Mouse (Mus musculus) gastrocnemius, postnatal 4 days (tissue): ENCODE results near the gene Gm27027. TPM values are rescaled to one million over a fixed set of nuclear protein-coding genes. Genes with fewer than 3 reads are reported as not detected.

Experiments
- DNase-seq, 2 experiments: peaks; one replicate each; pipeline ENCODE4 v3.0.0; 2021 to 2022; ENCODE audit warnings: low spot score in 2 of 2, mixed read lengths in 2 of 2
- long read RNA-seq, 2 experiments: library from polyadenylated mRNA; stranded (forward); transcript quantifications; one replicate each; pipeline ENCODE4 v2.0.0; 2021
- total RNA-seq, 2 experiments: library from RNA; stranded (reverse); gene quantifications; 2 replicates each; pipeline ENCODE4 v1.2.3; 2021

Gene Gm27027
- total RNA-seq, result not detected
- long read RNA-seq, experiment 1, result 0 reads
- long read RNA-seq, experiment 2, result 0 reads

DNA sequence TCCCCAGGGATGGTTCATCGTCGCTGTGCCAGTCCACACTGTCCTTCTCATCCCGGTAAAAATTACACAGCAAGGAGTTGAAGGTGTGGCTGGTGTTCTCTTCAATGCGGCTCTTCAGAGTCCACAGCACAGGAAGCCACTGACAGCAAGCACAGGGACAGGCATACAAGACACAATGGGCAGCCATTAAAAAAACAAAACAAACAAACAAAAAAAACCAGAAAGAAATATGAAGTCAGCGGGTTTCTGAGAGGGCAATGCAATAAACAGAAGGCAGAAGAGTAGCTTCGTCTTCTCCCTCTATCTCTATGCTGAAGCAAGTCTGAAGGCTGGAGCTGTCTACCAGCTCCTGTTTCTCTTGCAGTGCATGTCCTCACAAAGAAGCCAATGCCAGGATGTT, at the start of gene Gm27027:
Gm27027 (minus strand) TSS at position 101 of the 400 bp plus-strand sequence.
- DNase-seq, result no peak

DNA sequence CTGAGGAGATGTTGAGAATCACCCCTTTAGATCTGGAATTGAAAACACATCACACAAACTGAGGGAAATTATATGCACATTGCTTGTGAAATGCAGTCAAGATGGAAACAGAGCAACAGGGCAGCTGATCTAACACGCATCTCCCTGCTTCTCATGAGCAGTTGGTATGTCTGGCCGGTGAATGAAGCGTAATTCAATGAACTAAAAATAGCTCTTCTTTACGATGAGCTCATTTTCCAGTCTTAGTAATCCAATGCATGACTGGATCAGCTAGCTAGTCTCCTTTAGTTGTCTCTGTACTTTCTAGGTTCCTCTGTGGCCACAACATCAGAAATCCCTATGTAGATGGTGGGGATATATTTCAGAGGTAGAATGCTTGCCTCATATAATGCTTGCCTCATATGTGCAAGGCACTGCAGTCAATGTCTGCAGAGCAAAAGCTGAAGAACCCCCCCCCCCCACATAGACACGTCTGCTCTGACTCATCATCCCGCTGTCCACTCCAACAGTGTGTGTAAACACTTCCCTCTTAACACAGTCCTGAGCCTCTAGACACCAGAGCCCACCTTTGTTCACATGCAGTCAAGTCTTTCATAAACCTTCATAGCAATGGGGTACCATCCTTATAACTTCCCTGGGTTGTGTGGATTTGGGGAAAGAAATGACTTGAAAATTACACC, 49.4 kb upstream of the Gm27027 start:
- no peak for DNase-seq

DNA sequence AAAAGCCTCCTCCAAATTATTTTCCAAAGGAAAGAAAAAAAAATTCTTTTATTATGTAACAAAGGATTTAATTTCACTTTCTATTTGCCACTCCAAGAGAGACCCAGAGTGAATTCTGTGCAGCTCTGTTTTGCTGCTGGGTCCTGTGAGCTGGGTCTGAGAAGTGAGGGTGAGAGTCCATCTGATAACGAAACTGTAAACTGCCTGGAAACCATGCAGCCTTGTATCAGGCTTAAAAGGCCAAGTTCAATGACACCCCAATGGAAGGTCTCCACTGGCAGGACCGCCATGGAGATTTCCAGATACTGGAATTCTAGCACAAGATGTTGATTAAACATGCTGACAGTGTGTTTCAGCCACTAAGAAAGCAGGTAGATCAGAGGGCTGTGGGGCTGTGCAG, 48.0 kb upstream of the Gm27027 start:
- DNase-seq, result no peak

DNA sequence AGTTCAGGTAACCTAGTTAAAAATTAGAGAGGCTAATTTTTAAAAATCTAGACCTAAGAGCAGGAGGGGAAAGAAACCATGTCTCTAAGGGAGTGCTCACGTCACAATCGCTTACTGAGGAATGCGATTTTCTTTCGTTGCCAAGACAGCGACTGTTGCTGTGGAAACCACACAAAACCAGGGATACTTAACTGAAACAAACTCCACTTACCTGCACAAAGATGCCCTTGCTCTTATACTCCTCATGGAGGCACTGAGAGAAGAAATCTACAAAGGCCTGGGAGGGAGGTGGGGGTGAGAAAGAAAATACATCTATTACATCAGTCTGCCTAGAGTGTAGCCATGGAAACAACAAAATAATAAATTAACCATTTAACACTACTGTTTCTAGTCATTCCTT, 47.5 kb upstream of the Gm27027 start:
- no peak for DNase-seq

DNA sequence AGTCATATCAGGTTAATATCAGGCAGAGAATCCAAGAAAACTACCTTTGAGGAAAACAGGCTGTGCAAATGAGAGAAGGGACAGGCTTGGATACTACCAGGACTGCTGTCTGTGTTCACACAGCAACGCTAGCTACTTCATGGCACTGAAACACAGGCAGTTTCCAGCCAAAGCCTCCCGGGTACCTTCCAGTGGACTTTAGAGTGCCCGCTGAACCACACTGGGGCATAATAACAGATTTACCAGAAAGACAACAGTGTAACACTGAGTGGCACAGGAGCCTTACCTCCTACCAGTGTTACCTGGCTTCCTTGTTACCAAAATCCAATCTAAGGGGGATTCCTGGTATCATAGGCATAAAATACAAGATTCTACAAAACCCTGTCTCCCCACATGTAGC, 46.3 kb upstream of the Gm27027 start:
- no peak for DNase-seq

DNA sequence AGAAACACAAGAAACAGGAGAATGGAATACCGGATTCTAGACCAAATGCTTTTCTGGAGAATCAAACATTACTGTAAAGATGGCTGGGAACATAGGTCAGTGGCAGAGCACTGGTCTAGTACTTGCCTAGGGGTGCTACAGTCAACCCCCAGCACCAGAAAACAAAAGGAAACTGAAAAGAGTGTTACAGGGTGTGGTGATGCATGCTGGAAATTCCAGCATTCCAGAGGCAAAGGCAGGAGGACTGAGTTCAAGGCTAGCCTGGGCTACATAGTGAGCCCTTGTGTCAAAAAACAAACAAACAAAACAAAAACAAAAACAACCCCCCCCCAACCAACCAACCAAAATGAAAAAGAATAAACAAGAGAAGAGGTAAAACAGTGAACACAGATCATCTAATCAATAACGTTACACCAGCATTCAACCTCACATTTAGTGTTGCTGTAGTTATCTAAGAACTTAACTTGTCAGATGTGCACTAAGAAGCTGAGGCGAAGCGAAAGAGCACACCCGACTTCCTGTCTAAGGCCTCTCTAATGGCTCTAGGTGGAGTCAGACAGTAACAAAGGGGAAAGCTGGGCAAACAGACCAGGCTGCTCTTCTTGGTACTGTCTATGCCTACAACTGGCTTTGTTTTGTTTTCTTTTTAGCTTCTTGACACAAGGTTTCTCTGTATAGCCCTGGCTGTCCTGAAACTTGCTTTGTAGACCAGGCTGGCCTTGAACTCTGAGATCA, 44.4 kb upstream of the Gm27027 start:
- DNase-seq, result no peak

DNA sequence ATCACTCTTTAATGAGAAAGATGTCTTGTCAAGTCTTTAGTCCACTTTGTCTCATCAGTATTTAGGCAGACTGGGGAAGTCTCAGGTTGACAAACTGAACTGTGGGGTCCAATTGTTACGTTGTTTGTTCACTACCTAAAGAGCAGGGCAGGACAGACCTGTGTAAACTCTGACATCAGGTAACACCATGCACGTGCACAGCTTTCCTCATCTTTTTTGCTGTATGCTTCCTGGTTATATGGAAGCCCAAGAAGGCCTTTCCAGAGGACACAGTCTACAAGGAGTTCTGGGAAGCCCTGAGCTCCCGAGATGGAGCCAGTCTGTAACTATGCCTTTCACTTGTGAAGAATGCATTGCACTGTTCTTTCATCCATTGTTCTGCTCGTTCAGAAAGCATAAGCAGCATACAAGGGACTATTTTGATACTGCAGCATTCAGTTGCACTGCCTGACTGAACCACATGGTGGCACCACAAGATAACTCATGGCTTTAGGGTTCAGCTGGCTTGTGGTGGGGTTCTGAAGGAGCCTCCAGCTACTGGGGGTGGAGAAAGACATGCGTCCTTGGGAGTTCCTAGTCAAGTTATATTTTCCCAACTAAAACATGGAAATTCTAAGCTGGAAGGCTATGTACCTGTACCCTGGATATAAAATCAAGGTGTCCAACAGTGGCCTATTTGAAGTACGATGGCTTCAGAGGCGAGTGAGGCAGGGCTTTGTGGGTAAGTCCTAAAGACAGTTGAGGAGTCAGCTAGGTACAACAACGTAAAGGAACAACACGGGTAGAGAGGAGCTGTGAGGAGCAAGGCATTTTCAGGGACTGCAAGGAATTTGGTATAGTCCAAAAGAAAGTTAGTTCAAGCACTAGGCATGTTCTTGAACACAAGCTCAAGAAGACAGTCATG, 39.5 kb upstream of the Gm27027 start:
- peak; percentile 31 to 53 for DNase-seq

DNA sequence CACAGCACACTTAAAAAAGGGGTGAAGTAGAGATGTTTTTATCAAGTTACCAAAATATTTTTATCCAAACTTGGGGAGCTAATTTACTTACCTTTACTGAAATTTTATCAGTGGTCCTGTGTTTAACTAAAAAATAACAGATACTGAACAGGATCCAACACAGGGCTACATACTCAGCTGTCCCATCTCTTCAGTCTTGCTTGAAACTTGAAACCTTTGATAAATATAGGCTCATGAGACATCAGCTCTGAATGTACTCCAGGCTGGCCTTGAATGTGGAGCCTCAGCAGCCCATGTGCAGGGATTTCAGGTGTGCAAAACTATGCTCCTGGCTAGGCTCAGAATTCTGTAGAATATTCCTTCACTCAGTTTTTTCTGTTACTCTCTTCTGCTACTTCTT, 34.4 kb upstream of the Gm27027 start:
- DNase-seq, result no peak

DNA sequence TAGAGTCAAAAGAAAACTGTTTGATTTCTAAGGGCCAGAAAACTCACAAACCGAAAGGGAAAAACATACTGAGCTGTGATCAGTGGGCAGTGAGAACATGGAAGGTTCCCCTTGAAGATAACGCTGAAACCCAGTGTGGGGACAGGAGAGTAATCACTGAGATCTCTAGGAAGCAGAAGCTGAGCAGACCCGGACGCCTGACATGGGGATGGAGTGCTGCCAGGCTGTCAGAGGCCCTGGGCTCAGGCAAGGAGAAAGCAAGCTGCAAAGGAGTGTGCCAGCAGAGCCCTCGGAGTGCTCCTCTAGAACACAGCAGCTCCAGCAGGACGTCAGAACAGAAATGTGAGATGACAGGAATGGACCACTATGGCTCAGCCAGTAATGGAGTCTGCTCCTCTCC, 28.5 kb upstream of the Gm27027 start:
- no peak for DNase-seq

DNA sequence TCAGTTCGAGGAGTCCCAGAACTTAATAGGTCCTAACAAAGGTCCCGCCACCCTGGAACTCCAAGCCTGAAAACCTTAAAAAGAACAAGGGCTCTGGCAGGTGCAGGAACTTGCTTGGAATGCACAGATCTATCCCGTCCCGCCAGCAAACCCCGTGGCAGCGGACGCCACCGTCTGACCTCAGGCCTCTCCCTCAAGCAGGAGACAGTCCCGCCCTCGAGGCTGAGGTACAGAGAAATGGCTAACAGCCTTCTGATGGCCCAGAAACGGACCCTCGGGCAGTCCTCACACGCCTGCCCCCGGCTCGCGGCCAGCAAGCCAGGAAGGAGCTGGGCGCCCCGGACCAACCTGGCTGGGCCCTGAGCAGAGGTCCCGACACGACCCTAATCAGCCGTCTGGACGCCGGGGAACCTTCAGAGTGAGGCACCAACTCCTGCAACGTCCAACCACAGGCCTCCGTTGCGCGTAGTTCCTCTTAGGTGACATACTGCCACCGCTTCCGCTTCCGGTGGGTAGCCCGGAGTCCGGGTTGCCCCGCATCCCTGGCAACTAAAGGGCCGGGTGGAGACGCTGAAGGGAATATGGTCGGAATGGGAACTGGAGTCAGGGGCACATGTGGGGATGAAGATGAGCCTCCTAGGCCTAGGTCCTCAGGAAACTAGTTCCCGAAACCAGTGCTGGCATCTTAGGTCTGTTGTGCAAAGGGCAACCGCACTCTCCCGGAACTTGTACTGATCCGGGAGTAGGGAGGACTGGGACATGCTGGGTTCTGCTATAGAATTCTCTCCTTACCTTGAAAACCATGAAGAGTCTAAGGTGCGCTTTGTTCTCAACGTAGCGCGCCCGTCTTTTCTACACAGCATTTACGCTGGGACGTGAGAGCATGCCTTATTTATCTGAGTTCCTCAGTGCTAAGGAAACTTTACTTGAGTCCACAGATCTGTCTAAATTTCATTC, 14.5 kb upstream of the Gm27027 start, which contains the start of gene Alkbh3:
Alkbh3 (minus strand) TSS at position 473 of the 957 bp plus-strand sequence.
- peak; percentile 84 to 91 for DNase-seq

DNA sequence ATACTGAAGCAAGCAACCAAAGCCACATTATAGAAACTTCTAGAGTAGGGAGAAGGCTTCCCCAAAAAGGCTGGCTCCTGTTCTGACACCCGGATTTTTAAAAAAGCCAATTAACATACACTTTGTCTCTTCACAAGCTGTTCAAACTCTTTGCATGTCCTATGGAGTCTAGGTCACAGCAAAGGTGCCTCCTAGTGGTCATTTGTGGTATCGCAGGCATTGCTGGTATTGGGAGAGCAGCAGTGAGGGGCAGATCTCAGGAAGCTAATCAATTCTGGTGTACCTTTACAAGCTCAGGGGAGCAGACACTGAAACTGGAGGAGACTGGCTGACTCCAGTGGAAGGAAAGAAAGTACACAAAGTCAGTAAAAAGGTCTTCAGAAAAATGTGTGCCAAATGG, 6.2 kb upstream of the Gm27027 start:
- DNase-seq, result peak; percentile 71 to 83

DNA sequence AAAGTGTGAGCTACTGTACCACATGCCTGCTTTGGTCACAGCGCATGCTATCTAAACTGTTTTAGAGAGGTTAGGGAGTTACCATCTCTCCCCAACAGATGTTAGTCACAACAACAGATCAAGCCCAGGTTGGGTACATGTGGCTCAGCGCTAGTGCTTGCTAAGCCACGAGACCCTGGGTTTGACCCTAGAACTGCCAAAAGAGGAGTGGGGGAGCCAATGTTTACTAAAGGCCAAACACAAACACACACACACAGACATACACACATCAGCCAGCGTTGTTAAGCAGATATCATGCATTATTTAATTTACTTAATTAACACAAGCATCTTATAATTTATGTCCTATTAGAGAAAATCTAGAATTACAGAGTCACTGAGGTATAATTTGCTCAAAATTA, 5.8 kb upstream of the Gm27027 start:
- no peak for DNase-seq

DNA sequence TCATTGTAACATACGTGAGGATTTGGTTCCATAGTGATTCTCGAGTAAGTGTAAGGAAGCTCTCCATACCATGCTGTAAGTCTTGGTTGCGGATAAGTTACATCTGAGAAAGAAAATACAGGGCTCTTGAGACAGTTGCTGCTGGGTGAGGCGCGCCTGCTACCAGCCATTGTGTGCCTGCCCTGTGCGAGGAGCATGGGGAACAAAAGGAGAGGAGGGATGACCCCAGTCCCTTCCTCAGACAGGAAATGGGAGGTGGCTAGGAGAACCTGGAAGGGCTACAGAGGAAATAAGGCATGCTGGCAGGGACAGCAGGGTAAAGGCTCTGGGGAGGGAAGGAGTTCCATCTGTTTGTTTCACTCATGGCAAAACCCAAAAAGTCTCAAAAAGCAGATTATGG, 5.3 kb upstream of the Gm27027 start:
- DNase-seq, result no peak

DNA sequence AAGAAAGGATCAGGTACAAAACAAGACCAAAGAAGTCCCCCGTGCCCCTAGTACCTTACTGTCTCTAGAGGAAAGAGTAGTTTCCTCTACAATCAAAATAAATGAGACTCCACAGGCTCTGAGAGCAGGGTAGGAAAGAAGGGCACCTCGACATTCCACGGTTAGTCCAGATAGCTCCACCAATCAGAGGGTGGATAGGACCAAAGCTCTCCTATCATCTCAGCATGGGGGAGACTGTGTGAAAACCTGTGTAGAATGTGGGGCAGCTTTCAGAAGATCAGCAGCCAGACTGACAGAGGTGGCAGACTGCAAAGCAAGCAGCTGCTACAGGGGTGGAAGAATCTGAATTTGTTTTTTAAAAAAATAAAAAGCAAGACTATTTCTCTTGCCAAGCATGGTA, 3.3 kb downstream of the Gm27027 start:
- DNase-seq, result no peak

DNA sequence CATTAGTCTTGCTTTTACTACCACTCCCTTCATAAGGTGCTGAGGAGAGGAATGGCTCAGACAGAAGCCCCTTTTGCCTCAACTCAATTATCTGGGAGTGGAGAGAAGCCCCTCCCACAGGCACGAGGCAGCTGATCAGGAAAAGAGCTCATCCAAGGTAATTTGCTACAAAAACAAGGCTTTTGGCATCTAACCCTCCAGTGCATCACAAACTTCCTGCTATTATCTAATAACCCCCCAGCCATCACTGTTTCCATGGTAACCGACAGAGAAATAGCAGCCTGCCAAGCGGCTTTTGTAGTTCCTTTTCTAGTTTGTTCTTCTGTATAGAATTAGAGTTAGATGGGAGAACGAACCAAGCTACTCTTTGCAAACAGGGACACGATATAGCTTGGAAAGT, 3.9 kb downstream of the Gm27027 start:
- DNase-seq, result no peak

DNA sequence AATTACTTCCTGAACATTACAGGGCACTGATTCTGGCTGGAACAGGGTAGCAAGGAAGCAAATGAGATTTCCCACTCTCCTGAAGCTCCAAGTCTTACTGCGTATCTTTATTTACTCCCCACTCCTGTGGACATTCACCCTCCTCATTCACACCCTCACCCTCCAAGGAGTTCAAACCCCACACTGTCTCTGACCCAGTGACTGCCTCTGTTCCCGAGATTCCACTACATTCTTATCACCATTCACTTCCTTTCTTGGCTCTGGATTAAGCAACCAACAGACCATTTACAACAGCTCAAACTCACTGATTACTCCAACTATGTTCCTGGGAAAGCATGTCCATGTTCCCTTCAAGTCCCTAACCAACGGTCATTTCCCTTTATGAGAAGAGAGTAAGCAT, 4.8 kb downstream of the Gm27027 start:
- no peak for DNase-seq

DNA sequence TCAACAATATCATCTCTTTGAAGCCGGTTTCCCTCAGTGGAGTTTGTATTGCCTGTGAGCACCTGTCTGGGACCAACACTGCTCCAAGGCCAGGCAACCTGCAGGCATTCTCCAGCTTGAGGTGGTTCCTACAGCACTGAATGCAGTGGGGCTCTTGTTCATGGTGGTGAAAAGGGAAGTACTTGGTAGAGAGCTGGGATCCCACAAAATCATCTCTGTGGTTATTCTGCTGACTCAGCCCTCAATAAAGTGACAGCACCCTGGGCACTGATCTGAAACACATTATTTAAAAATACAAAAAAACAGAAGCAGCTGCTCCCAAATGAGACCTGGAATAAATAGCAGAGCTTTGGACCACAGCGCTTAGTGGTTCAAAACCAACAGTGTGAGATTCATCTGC, 7.7 kb downstream of the Gm27027 start:
- DNase-seq, result no peak

DNA sequence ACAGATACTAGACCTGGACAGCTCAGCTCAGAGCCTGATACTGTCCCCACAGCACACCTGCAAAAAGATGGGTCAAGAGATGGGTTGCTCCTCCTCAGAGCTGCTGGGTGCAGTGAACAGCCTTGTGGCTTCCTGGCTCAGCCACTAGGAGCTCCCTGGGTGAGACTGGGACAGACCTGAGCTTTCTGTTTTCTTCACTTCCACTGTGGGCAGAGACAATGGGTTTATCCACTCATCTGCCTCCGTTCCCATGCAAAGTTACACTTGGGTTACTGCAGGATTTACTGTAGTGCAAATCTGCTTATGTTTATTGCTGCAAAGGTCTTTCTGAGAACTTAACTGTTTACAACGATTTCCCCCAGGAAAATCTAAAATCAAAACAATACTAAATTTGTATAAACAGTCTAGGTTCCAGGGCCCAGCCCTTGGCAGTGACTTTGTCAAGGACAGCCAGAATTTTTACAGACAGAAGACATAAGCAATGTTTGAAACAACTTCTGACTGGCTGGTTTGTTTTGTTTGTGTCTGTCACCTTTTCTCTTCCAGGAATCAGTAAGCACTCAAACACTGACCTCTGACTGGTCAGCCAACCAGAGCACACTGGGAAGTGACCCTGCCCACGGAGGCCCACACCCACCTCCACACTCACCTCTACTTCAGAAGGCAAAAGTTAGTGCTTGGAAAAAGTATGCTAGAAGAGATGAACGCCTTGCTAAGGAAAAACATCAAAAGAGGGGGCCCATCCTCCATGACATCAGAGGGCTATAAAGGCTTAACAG, 13.5 kb downstream of the Gm27027 start:
- no peak for DNase-seq

DNA sequence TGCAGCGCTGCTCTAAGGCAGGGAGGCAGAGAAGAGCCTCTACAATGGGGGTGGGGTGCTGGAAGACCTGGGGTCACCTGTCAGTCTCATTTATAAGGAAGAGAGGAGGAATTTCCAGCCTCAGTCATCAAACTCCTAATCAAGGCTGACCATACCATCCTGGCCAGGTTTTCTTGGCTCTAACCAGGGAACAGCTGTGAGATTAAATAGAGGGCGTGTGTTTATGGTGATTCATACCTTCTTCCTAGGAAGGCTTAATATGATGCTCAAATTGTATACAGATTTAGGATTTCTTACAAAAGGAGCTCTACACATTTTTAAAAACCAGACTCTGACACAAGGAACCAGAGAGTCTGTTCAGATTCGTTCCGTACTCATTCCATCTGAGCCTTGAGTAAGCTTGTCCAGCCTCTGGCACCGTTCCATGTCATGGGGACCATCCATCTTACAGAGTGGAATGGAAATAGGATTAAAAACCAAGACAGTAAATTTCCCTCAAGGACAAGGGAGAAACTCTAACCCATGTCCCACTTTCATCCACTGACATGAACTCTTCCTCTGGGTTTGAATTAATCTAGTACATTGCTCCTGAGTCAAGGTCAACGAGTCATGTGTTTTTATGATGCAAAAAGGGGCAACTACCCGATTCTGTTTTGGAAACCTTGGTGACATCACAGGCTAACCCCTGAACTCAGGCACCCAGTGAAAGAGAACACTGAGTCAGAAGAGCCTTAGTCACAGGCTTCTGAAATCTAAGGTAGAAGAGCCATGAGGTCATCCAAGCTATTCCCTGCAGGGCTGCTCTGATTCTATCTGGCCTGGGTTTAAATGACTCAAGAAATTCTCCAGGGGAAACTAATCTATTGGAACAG, 16.7 kb downstream of the Gm27027 start:
- no peak for DNase-seq
